Mouse (Mus musculus): ENCODE measurements around the gene 1700001L19Rik. TPM values are rescaled to one million over a fixed set of nuclear protein-coding genes. Genes with fewer than 3 reads are reported as not detected.

1700001L19Rik gene
- total and polyA plus RNA-seq, 3 experiments, result not detected

- no peak for ATAC-seq (ENCODE audit: extremely low read depth, insufficient number of reproducible peaks, low FRiP score, poor library complexity, severe bottlenecking)
- H3K36me3 ChIP-seq (replicated peaks), result peaks cover 4% of the 10 kb centered on the region
- TF ChIP-seq POLR2AphosphoS5 (IDR thresholded peaks at IDR 0.05; ENCODE audit: insufficient replicate concordance, low read depth, low read length) (no peak), CTCF (IDR thresholded peaks at IDR 0.05; ENCODE audit: low read depth, low read length) (no peak), TAL1 (conservative IDR thresholded peaks at IDR 0.05; ENCODE audit: low read depth, low read length) (no peak), GATA1 (IDR thresholded peaks at IDR 0.05; ENCODE audit: borderline replicate concordance, low read length) (no peak), GATA2 (IDR thresholded peaks at IDR 0.05; ENCODE audit: borderline replicate concordance, low read depth, low read length) (no peak)
- no peaks in the 10 kb centered on the region for H3K27me3 ChIP-seq (ENCODE audit: insufficient read depth, low read length)
- no peaks in the 10 kb centered on the region for H3K4me1 ChIP-seq (ENCODE audit: insufficient read depth, low read depth, low read length)
- H3K4me3 ChIP-seq (ENCODE audit: low read depth, low read length), result no peak overlapping the region
- no peak for DNase-seq (ENCODE audit: low spot score)
- H3K9me3 ChIP-seq (replicated peaks), result no peaks in the 10 kb centered on the region; the same call in 1 of the 2 replicates
These were observed 1.7 kb downstream of the 1700001L19Rik start for GRCm38 (mm10) chr13:68598953-68599352.

- Histone ChIP-seq H3K4me3 (ENCODE audit: low read depth, low read length) (no peak overlapping the region), H3K27me3 (ENCODE audit: insufficient read depth, low read length) (no peaks in the 10 kb centered on the region), H3K4me1 (ENCODE audit: insufficient read depth, low read depth, low read length) (no peaks in the 10 kb centered on the region), H3K36me3 (replicated peaks) (no peaks in the 10 kb centered on the region), H3K9me3 (replicated peaks) (no peaks in the 10 kb centered on the region; the same call in 1 of the 2 replicates)
- DNase-seq (ENCODE audit: low spot score) (no peak), ATAC-seq (ENCODE audit: extremely low read depth, insufficient number of reproducible peaks, low FRiP score, poor library complexity, severe bottlenecking) (no peak)
- TF ChIP-seq GATA2 (IDR thresholded peaks at IDR 0.05; ENCODE audit: borderline replicate concordance, low read depth, low read length) (no peak), TAL1 (conservative IDR thresholded peaks at IDR 0.05; ENCODE audit: low read depth, low read length) (no peak), CTCF (IDR thresholded peaks at IDR 0.05; ENCODE audit: low read depth, low read length) (no peak), GATA1 (IDR thresholded peaks at IDR 0.05; ENCODE audit: borderline replicate concordance, low read length) (no peak), POLR2AphosphoS5 (IDR thresholded peaks at IDR 0.05; ENCODE audit: insufficient replicate concordance, low read depth, low read length) (no peak)
These were observed 4.0 kb downstream of the 1700001L19Rik start for GRCm38 (mm10) chr13:68601184-68601583.

- no peak for DNase-seq (ENCODE audit: low spot score)
- Histone ChIP-seq H3K36me3 (replicated peaks) (no peaks in the 10 kb centered on the region), H3K9me3 (replicated peaks) (no peaks in the 10 kb centered on the region; the same call in 1 of the 2 replicates), H3K4me1 (ENCODE audit: insufficient read depth, low read depth, low read length) (no peaks in the 10 kb centered on the region), H3K4me3 (ENCODE audit: low read depth, low read length) (no peak overlapping the region), H3K27me3 (ENCODE audit: insufficient read depth, low read length) (no peaks in the 10 kb centered on the region)
- no peak for TF ChIP-seq CTCF (IDR thresholded peaks at IDR 0.05; ENCODE audit: low read depth, low read length)
- TF ChIP-seq TAL1 (conservative IDR thresholded peaks at IDR 0.05; ENCODE audit: low read depth, low read length), result no peak
- ATAC-seq (ENCODE audit: extremely low read depth, insufficient number of reproducible peaks, low FRiP score, poor library complexity, severe bottlenecking), result no peak
These were observed 5.9 kb downstream of the 1700001L19Rik start for GRCm38 (mm10) chr13:68603085-68603484.

GRCm38 (mm10) chr13:68605689-68606126 is 8.5 kb downstream of the 1700001L19Rik start:
- ATAC-seq (ENCODE audit: extremely low read depth, insufficient number of reproducible peaks, low FRiP score, poor library complexity, severe bottlenecking) (no peak), DNase-seq (ENCODE audit: low spot score) (no peak)
- H3K9me3 ChIP-seq (replicated peaks), result peaks cover 4% of the 10 kb centered on the region; the same call in 1 of the 2 replicates
- no peaks in the 10 kb centered on the region for H3K36me3 ChIP-seq (replicated peaks)
- H3K27me3 ChIP-seq (ENCODE audit: insufficient read depth, low read length), result no peaks in the 10 kb centered on the region
- no peaks in the 10 kb centered on the region for H3K4me1 ChIP-seq (ENCODE audit: insufficient read depth, low read depth, low read length)
- TF ChIP-seq GATA2 (IDR thresholded peaks at IDR 0.05; ENCODE audit: borderline replicate concordance, low read depth, low read length), result no peak
- TF ChIP-seq TAL1 (conservative IDR thresholded peaks at IDR 0.05; ENCODE audit: low read depth, low read length), result no peak
- TF ChIP-seq CTCF (IDR thresholded peaks at IDR 0.05; ENCODE audit: low read depth, low read length), result no peak
- TF ChIP-seq GATA1 (IDR thresholded peaks at IDR 0.05; ENCODE audit: borderline replicate concordance, low read length), result no peak
- TF ChIP-seq POLR2AphosphoS5 (IDR thresholded peaks at IDR 0.05; ENCODE audit: insufficient replicate concordance, low read depth, low read length), result no peak
- H3K4me3 ChIP-seq (ENCODE audit: low read depth, low read length), result no peak overlapping the region

GRCm38 (mm10) chr13:68607652-68608405 is 10.6 kb downstream of the 1700001L19Rik start:
- ATAC-seq (ENCODE audit: extremely low read depth, insufficient number of reproducible peaks, low FRiP score, poor library complexity, severe bottlenecking) (no peak), DNase-seq (ENCODE audit: low spot score) (no peak)
- H3K4me3 ChIP-seq (ENCODE audit: low read depth, low read length), result no peak overlapping the region
- TF ChIP-seq GATA2 (IDR thresholded peaks at IDR 0.05; ENCODE audit: borderline replicate concordance, low read depth, low read length) (no peak), POLR2AphosphoS5 (IDR thresholded peaks at IDR 0.05; ENCODE audit: insufficient replicate concordance, low read depth, low read length) (no peak)
- peaks cover 8% of the 10 kb centered on the region for H3K9me3 ChIP-seq (replicated peaks)
- no peaks in the 10 kb centered on the region for H3K36me3 ChIP-seq (replicated peaks)
- no peaks in the 10 kb centered on the region for H3K4me1 ChIP-seq (ENCODE audit: insufficient read depth, low read depth, low read length)
- H3K27me3 ChIP-seq (ENCODE audit: insufficient read depth, low read length), result no peaks in the 10 kb centered on the region

GRCm38 (mm10) chr13:68622792-68623191 is 25.6 kb downstream of the 1700001L19Rik start:
- Histone ChIP-seq H3K27me3 (ENCODE audit: insufficient read depth, low read length) (no peaks in the 10 kb centered on the region), H3K4me3 (ENCODE audit: low read depth, low read length) (no peak overlapping the region), H3K9me3 (replicated peaks) (peaks cover 20% of the 10 kb centered on the region), H3K4me1 (ENCODE audit: insufficient read depth, low read depth, low read length) (no peaks in the 10 kb centered on the region), H3K36me3 (replicated peaks) (no peaks in the 10 kb centered on the region)
- ATAC-seq (ENCODE audit: extremely low read depth, insufficient number of reproducible peaks, low FRiP score, poor library complexity, severe bottlenecking) (no peak), DNase-seq (ENCODE audit: low spot score) (no peak)
- TF ChIP-seq GATA1 (IDR thresholded peaks at IDR 0.05; ENCODE audit: borderline replicate concordance, low read length) (no peak), POLR2AphosphoS5 (IDR thresholded peaks at IDR 0.05; ENCODE audit: insufficient replicate concordance, low read depth, low read length) (no peak), TAL1 (conservative IDR thresholded peaks at IDR 0.05; ENCODE audit: low read depth, low read length) (no peak), CTCF (IDR thresholded peaks at IDR 0.05; ENCODE audit: low read depth, low read length) (no peak), GATA2 (IDR thresholded peaks at IDR 0.05; ENCODE audit: borderline replicate concordance, low read depth, low read length) (no peak)

All from G1E (cell line).